Mouse (Mus musculus): Measurements from ENCODE around the gene Gpc2. TPM values are rescaled to one million over a fixed set of nuclear protein-coding genes. Genes with fewer than 3 reads are reported as not detected.

Gene Gpc2
- 183 and 277 TPM in 2 replicates for polyA plus RNA-seq (2012; rRNA removed)
- 6.4 and 7.2 TPM in 2 replicates for polyA plus RNA-seq (2014; fragmentation: Nextera tagmentation; extraction: Ambion mirVana)

DNA sequence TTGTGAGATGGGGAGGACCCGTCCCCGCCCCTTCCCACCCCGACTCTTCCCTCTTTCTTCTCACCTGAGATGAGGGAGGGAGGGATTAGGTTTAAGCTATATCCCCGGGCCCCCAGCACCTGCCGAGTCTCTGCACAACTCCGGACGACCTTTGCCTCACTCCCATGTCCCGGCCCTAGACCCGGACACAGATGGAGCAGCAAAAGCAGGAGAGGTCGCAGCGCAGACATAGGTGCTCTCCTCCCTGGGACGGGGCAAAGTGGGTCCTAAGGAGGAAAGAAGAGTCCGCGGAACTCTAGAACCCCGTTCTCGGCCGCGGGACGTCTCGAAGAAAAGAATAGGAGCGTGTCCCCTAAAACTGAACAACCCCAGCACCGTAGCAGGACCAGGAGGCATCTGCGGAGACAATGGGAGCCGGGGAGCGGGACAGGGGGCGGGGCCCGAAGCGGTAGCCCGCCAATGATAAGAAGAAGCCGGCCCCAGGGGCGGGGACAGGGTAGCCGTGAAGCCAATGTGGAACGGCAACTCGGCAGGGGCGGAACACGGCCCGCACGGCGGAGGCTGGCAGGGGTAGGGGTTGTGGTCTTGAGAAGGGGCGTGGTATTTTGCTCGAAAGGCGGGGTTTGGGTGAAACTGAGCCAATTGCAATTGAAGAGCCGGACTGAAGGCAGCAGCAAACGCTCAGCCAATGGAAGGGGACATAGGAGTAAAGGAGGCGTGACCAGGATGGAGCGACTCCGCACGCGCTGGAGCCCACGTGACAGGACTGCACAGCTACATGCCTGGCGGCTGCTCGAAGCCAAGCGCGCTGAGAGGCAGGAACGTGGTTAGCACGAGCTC, at the start of gene Gpc2, which contains the start of the genes Gm43720 and Stag3:
Gpc2 (minus strand) TSS at position 421 of the 840 bp plus-strand sequence.
Gm43720 (minus strand) TSS at position 374 of the 840 bp plus-strand sequence.
Stag3 (plus strand) TSS at position 656 of the 840 bp plus-strand sequence.
- H3K27ac ChIP-seq (replicated peaks; ENCODE audit: low read depth, low read length), result 0 out of 2 replicates have a peak within 1 kb of the TSS, but pooled peaks have one; percentile 28
- DNase-seq (ENCODE audit: low spot score), result peak; percentile 99
- peak; percentile 59; the same call in 1 of the 2 replicates for TF ChIP-seq POLR2A (IDR thresholded peaks at IDR 0.05; ENCODE audit: borderline replicate concordance, extremely low read depth, insufficient read depth, insufficient read length)
- peak within 1 kb of the TSS; percentile 79 for H3K9ac ChIP-seq (ENCODE audit: low read depth, low read length, severe bottlenecking)
- no peaks in the 10 kb centered on the region for H3K27me3 ChIP-seq (ENCODE audit: control insufficient read depth, insufficient read depth, low read length)
- H3K36me3 ChIP-seq (ENCODE audit: control insufficient read depth, insufficient read depth, low read length), result peaks cover 27% of the 10 kb centered on the region
- ATAC-seq (ENCODE audit: low FRiP score, low read depth), result peak; percentile 99
- H3K4me3 ChIP-seq (replicated peaks; ENCODE audit: low read length), result peak within 1 kb of the TSS; percentile 73
- H3K4me1 ChIP-seq (ENCODE audit: control insufficient read depth, insufficient read depth, low read length), result peaks cover 23% of the 10 kb centered on the region
- peaks cover 6% of the 10 kb centered on the region; the same call in 1 of the 2 replicates for H3K9me3 ChIP-seq (ENCODE audit: control insufficient read depth, low read length)
- WGBS, result under 1% methylated on average over 50 of the region's 56 CpGs
- peak within 1 kb of the TSS; percentile 69 for H3K4me2 ChIP-seq (replicated peaks; ENCODE audit: low read depth, low read length, severe bottlenecking)

DNA sequence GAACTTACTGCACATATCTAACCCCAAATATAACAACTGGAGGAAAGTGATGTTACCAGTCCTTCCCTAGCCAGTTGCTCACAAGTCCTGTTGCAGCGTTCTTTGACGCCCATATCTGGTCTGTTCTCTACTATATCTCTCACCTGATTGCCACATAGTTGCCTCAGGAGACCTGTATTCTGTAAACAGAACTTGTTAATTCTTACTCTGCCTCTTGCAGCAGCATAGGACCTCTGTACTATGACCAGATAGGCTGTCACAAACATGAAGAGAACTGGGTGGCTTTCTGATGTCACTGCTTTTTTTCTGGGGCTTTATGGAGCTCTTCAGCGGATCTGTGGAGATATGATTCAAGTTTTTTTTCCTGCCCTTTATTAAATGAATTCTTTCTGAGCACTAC, 33.0 kb upstream of the Gpc2 start:
- no peak for TF ChIP-seq POLR2A (IDR thresholded peaks at IDR 0.05; ENCODE audit: borderline replicate concordance, extremely low read depth, insufficient read depth, insufficient read length)
- Histone ChIP-seq H3K4me3 (replicated peaks; ENCODE audit: low read length) (no peak overlapping the region), H3K27me3 (ENCODE audit: control insufficient read depth, insufficient read depth, low read length) (no peaks in the 10 kb centered on the region), H3K9me3 (ENCODE audit: control insufficient read depth, low read length) (no peaks in the 10 kb centered on the region), H3K27ac (replicated peaks; ENCODE audit: low read depth, low read length) (no peak overlapping the region), H3K4me2 (replicated peaks; ENCODE audit: low read depth, low read length, severe bottlenecking) (no peak overlapping the region), H3K36me3 (ENCODE audit: control insufficient read depth, insufficient read depth, low read length) (no peaks in the 10 kb centered on the region), H3K9ac (ENCODE audit: low read depth, low read length, severe bottlenecking) (no peak overlapping the region), H3K4me1 (ENCODE audit: control insufficient read depth, insufficient read depth, low read length) (no peaks in the 10 kb centered on the region)
- WGBS, result 87% methylated on average over 3 of the region's 3 CpGs
- no peak for ATAC-seq (ENCODE audit: low FRiP score, low read depth)
- DNase-seq (ENCODE audit: low spot score), result no peak

DNA sequence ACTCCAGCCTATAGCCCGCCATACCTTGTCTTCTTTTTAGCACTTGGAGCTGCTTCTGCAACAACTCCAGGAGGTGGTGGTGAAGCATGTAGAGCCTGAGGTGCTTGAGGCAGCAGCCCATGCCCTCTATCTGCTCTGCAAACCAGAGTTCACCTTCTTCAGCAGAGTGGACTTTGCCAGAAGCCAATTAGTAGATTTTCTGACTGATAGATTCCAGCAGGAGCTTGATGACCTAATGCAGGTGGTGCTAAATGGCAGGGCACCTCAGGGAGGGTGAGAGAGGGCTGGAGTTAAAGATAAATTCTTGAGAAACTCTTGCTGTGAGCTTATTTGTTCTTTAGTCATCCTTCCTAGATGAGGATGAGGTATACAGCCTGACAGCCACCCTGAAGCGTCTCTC, 19.8 kb upstream of the Gpc2 start:
- H3K27me3 ChIP-seq (ENCODE audit: control insufficient read depth, insufficient read depth, low read length), result no peaks in the 10 kb centered on the region
- H3K9ac ChIP-seq (ENCODE audit: low read depth, low read length, severe bottlenecking), result no peak overlapping the region
- 82% methylated on average over 2 of the region's 2 CpGs for WGBS
- DNase-seq (ENCODE audit: low spot score), result no peak
- no peaks in the 10 kb centered on the region for H3K4me1 ChIP-seq (ENCODE audit: control insufficient read depth, insufficient read depth, low read length)
- no peaks in the 10 kb centered on the region for H3K9me3 ChIP-seq (ENCODE audit: control insufficient read depth, low read length)
- no peaks in the 10 kb centered on the region; the same call in 1 of the 2 replicates for H3K36me3 ChIP-seq (ENCODE audit: control insufficient read depth, insufficient read depth, low read length)
- H3K27ac ChIP-seq (replicated peaks; ENCODE audit: low read depth, low read length), result no peak overlapping the region
- no peak for ATAC-seq (ENCODE audit: low FRiP score, low read depth)
- no peak overlapping the region for H3K4me2 ChIP-seq (replicated peaks; ENCODE audit: low read depth, low read length, severe bottlenecking)
- TF ChIP-seq POLR2A (IDR thresholded peaks at IDR 0.05; ENCODE audit: borderline replicate concordance, extremely low read depth, insufficient read depth, insufficient read length), result no peak
- no peak overlapping the region for H3K4me3 ChIP-seq (replicated peaks; ENCODE audit: low read length)

DNA sequence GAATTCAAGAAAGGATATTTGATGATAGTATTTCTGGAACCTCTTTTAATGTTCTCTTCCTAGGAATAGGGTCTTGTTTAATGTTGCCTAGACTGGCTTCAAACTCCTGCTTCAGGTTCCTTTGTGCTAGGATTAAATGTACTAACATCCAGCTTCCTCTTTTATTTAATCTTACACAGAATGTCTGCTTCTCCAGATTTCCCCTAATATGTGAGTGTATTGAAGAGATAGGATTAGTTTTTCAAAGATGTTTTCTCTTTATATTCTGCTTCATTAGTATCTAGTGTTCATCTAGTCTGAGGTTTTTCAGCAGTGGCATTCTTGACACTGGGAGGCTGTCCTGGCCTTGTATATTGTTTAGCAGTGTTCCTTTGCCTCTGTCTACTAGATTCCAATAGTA, 14.4 kb upstream of the Gpc2 start:
- DNase-seq (ENCODE audit: low spot score) (no peak), ATAC-seq (ENCODE audit: low FRiP score, low read depth) (no peak)
- H3K27me3 ChIP-seq (ENCODE audit: control insufficient read depth, insufficient read depth, low read length), result no peaks in the 10 kb centered on the region
- no peak for TF ChIP-seq POLR2A (IDR thresholded peaks at IDR 0.05; ENCODE audit: borderline replicate concordance, extremely low read depth, insufficient read depth, insufficient read length)
- H3K36me3 ChIP-seq (ENCODE audit: control insufficient read depth, insufficient read depth, low read length), result no peaks in the 10 kb centered on the region; the same call in 1 of the 2 replicates
- H3K9me3 ChIP-seq (ENCODE audit: control insufficient read depth, low read length), result no peaks in the 10 kb centered on the region
- H3K4me2 ChIP-seq (replicated peaks; ENCODE audit: low read depth, low read length, severe bottlenecking), result no peak overlapping the region
- no peak overlapping the region for H3K9ac ChIP-seq (ENCODE audit: low read depth, low read length, severe bottlenecking)
- no peak overlapping the region for H3K4me3 ChIP-seq (replicated peaks; ENCODE audit: low read length)
- H3K4me1 ChIP-seq (ENCODE audit: control insufficient read depth, insufficient read depth, low read length), result no peaks in the 10 kb centered on the region
- no peak overlapping the region for H3K27ac ChIP-seq (replicated peaks; ENCODE audit: low read depth, low read length)

DNA sequence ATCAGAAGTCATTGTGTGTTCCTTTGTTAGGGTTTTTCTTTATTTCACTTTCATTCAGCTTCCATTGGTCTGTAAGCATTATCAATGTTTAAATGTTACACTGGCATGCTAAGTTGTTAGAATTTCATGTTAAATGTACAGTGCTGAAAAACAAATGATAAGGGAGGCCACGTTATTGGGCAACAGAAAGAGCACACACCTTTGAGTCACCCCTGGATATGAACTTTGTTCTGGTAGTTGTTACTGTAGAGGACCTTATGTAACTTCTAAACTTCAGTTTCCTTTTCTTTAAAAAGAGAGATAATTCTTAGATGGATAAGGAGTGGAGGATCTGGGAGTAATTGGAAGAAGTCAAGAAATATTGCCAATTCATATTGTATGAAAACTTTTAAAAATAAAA, 11.8 kb upstream of the Gpc2 start:
- Histone ChIP-seq H3K4me3 (replicated peaks; ENCODE audit: low read length) (no peak overlapping the region), H3K9ac (ENCODE audit: low read depth, low read length, severe bottlenecking) (no peak overlapping the region), H3K4me2 (replicated peaks; ENCODE audit: low read depth, low read length, severe bottlenecking) (no peak overlapping the region), H3K36me3 (ENCODE audit: control insufficient read depth, insufficient read depth, low read length) (no peaks in the 10 kb centered on the region), H3K4me1 (ENCODE audit: control insufficient read depth, insufficient read depth, low read length) (no peaks in the 10 kb centered on the region), H3K9me3 (ENCODE audit: control insufficient read depth, low read length) (no peaks in the 10 kb centered on the region), H3K27me3 (ENCODE audit: control insufficient read depth, insufficient read depth, low read length) (no peaks in the 10 kb centered on the region), H3K27ac (replicated peaks; ENCODE audit: low read depth, low read length) (no peak overlapping the region)
- ATAC-seq (ENCODE audit: low FRiP score, low read depth) (no peak), DNase-seq (ENCODE audit: low spot score) (no peak)
- no peak for TF ChIP-seq POLR2A (IDR thresholded peaks at IDR 0.05; ENCODE audit: borderline replicate concordance, extremely low read depth, insufficient read depth, insufficient read length)
- 75% methylated on average over 1 of the region's 1 CpGs for WGBS

Measured in limb, embryonic 14.5 days (tissue).